Mouse (Mus musculus) forelimb bud, embryonic 11.5 days (tissue): ENCODE results near the gene Fthl17f.
"Not testable (repeated sequence)": the region's sequence is repeated elsewhere in the genome, so short reads cannot be mapped to it uniquely, and the experiment has no call there.

ENCODE experiments used
- DNase-seq: peaks from one replicate; pipeline ENCODE4 v3.0.0-alpha.2; 2012; ENCODE audit warnings: low read depth, low spot score

Gene Fthl17f

DNA sequence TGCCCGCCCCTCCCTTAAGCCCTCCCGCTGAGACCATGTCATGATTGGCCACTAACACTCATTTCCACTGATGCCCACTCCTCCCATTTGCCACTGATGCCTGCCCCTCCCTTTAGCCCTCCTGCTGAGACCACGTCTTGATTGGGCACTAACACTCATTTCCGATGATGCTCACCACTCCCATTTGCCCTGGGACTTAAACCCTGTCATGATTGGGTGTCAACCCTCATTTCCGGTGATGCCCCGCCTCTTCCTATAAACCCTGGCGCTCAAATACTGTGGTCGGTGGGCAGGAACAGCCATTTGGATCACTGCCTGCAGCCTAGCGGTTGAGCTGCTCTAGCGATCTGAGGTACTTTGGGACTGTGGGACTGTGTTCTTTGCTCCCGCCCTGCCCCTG, at the start of gene Fthl17f:
Fthl17f (plus strand) TSS at position 301 of the 400 bp plus-strand sequence.
- DNase-seq: not testable (repeated sequence)

DNA sequence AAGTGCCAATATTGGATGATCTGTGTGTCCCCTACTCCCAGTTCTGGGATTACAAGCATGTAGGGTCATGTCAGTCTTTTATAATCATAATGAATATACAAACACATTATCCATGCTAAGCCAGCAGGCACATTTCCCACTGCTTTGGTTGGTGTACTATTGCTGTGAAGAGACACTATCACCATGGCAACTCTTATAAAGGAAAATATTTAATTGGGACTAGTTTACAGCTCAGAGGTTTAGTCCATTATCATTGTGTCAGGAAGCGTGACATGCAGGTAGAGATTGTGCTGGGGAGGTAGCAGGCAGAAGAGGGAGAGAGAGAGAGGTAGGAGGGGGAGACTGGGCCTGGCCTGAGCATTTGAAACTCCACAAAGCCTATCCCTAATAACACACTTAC, 46.7 kb upstream of the Fthl17f start:
- no peak for DNase-seq

DNA sequence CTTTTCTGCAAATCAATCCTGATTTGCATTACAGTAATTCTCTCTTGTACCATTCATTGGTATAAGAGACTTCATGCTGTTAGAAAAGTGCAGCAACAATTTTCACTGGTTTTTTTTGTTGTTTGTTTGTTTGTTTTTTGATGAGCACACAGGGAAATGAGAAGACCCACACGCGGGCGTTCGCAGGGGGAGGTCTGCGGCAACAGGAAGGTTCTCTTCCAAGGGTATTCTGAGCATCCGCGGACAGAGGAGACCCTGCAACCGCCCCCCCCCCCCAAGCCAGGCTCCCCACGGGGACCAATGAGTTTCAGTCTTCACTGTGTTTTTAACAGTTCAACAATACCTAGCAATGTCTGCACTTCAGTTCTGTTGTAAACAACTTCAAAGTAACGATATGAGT, 43.3 kb upstream of the Fthl17f start:
- DNase-seq: no peak

DNA sequence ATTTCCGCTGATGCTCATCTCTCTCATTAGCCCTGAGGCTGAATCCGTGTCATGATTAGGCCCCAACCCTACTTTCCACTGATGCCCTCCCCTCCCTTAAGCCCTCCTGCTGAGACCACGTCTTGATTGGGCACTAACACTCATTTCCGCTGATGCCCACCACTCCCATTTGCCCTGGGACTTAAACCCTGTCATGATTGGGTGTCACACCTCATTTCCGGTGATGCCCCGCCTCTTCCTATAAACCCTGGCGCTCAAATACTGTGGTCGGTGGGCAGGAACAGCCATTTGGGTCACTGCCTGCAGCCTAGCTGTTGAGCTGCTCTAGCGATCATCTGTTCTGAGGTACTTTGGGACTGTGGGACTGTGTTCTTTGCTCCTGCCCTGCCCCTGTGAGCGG, 29.6 kb upstream of the Fthl17f start, which contains the start of gene Fthl17e:
Fthl17e (plus strand) TSS at position 301 of the 400 bp plus-strand sequence.
- not testable (repeated sequence) for DNase-seq

DNA sequence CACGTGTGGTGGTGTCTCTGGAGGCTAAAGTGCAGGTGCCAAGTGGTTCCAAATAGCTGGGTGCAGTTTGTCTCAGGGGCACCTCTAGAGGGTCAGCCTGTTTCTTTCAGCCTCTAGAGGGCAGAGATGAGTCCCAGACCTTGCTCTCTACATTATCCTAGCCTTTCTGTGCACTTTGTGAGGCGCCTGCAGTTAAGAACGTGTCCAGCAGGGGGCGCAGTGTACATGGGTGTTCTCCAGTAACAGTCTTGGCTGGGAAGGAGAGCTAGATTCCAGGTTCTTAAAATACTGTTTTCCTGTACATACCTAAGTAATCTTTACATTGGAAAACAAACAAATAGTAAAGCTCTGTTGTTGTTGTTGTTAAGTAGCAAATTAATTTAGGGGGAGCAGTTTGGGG, 21.2 kb upstream of the Fthl17f start:
- DNase-seq: not testable (repeated sequence)

DNA sequence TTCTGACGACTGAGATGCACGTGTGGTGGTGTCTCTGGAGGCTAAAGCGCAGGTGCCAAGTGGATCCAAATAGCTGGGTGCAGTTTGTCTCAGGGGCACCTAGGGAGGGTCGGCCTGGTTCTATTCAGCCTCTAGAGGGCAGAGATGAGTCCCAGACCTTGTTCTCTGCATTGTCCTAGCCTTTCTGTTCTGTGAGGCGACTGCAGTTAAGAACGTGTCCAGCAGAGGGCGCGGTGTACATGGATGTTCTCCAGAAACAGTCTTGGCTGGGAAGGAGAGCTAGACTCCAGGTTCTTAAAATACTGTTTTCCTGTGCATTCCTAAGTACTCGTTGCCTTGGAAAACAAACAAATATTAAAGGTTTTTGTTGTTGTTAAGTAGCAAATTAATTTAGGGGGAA, 1.9 kb upstream of the Fthl17f start:
- DNase-seq: not testable (repeated sequence)

DNA sequence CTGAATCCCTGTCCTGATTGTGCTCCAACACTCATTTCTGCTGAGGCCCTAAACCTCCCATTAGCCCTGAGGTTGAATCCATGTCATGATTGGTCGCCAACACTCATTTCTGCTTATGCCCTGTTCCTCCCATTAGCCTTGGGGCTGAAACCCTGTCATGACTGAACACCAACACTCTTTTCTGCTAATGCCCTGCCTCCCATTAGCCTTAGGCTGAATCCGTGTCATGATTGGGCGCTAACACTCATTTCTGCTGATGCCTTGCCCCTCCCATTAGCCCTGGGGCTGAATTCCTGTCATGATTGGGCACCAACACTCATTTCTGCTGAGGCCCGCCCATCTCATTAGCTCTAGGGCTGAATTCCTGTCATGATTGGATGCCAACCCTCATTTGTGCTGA, 714 bp upstream of the Fthl17f start:
- DNase-seq: no peak

DNA sequence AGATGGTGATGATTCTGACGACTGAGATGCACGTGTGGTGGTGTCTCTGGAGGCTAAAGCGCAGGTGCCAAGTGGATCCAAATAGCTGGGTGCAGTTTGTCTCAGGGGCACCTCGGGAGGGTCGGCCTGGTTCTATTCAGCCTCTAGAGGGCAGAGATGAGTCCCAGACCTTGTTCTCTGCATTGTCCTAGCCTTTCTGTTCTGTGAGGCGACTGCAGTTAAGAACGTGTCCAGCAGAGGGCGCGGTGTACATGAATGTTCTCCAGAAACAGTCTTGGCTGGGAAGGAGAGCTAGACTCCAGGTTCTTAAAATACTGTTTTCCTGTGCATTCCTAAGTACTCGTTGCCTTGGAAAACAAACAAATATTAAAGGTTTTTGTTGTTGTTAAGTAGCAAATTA, 14.9 kb downstream of the Fthl17f start:
- DNase-seq: not testable (repeated sequence)

DNA sequence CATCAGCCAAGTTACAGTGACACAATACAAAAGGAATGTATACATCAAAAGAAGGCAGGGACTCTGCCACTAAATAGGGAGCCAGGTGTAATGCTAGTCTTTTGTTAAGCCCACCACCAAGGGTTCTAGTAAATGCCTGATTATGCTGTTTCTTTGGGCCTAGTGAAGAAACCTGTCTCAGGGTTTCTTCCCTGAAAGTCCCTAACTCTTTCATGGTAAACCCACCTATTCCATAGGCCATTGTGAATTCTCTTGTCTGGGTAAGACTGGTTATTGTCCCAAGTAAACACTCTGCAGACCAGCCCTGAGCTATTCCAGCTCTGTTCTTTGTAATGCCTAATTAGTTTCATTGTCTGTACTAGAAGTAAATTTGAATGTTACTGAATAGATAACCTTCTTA, 32.3 kb downstream of the Fthl17f start:
- not testable (repeated sequence) for DNase-seq

DNA sequence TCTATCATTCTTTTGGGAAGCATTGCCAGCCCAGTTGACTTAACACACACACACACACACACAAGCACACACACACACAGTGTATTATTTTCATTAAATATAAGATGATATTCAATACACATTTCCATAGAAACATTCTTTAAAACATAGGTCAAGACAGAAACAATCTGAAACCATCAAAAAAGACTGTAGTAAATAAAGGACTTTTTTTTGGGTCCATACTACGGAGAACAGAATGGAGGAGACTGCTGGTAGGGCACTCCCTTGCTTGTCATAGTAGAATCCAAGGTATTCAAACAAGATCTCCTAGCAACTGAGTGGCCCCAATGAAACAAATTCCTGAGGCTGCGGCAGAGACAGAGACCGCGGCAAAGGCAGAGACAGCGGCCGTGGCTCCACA, 41.4 kb downstream of the Fthl17f start, which contains the start of gene 4930402K13Rik:
4930402K13Rik (plus strand) TSS at position 301 of the 400 bp plus-strand sequence.
- DNase-seq: no peak

DNA sequence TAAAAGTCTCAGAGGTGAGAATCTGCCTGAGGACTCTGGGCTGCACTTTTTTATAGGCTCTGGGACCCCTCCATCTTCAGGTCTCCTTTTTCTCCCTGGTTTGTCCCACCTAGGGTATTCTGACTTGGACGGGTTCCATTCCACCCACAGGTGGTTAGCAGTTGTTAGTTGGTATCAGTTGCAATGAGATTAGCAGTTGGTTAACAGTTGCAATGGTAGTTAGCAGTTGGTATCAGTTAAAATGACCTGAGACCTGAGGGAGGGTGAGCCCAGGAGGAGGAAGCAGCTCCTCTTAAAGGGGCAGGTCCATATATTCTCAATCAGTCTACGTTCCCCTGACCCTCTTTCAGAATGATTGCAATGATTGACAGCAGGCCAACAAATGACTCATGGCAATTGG, 47.6 kb downstream of the Fthl17f start:
- no peak for DNase-seq
